Mouse (Mus musculus) small intestine, adult 2 months (tissue): ENCODE measurements at regions not wholly inside any gene's neighbourhood (a gene's known extent, or its start where the extent isn't known, plus 50 kb on each side); places are given as distances from the start of the nearest gene placed in this dataset.
A peak's percentile ranks its signal among the peaks of the same experiment; 100 is the strongest.

ENCODE experiments used
- H3K27ac ChIP-seq: fragments of 200-500 bp; 2 replicates; pipeline ENCODE4 v1.5.1; 2012; ENCODE audit warnings: low read depth, low read length, control low read depth, inconsistent platforms; ENCODE audit not compliant: insufficient read depth
- H3K27me3 ChIP-seq: fragments of 200-500 bp; 2 replicates; pipeline ENCODE4 v1.6.1; 2012; ENCODE audit warnings: mild to moderate bottlenecking, moderate library complexity, low read length, inconsistent platforms; ENCODE audit not compliant: control insufficient read depth, insufficient read depth
- H3K36me3 ChIP-seq: fragments of 200-500 bp; 2 replicates; pipeline ENCODE4 v1.6.1; 2012; ENCODE audit warnings: mild to moderate bottlenecking, low read length, control low read depth, inconsistent platforms; ENCODE audit not compliant: control insufficient read depth, insufficient read depth
- H3K4me1 ChIP-seq: fragments of 200-500 bp; 2 replicates; pipeline ENCODE4 v1.6.1; 2012; ENCODE audit warnings: low read length, inconsistent platforms, mixed read lengths; ENCODE audit not compliant: control insufficient read depth, insufficient read depth, insufficient read length
- H3K4me3 ChIP-seq: fragments of 200-500 bp; 2 replicates; pipeline ENCODE4 v1.5.1; 2012; ENCODE audit warnings: low read depth, mild to moderate bottlenecking, control low read depth, inconsistent platforms, low read length, moderate library complexity
- CTCF ChIP-seq: fragments of 200-500 bp; IDR thresholded peaks from 2 replicates; pipeline ENCODE4 v1.5.1; 2012; ENCODE audit warnings: low read depth, mild to moderate bottlenecking, control low read depth, inconsistent platforms, low read length, moderate library complexity, mixed read lengths; ENCODE audit not compliant: insufficient replicate concordance, insufficient read length; ENCODE audit errors: extremely low read depth
- POLR2A ChIP-seq: fragments of 200-500 bp; IDR thresholded peaks from 2 replicates; pipeline ENCODE4 v1.6.1; 2012; ENCODE audit warnings: low read depth, mild to moderate bottlenecking, control low read depth, inconsistent platforms, low read length, moderate library complexity
- WGBS: fragments of 180-500 bp; shearing (Covaris S2); methylation state at CpG from one replicate; pipeline ENCODE4 v1.1.7; 2018; 5-methylcytosine and 5-hydroxymethylcytosine counted together

DNA sequence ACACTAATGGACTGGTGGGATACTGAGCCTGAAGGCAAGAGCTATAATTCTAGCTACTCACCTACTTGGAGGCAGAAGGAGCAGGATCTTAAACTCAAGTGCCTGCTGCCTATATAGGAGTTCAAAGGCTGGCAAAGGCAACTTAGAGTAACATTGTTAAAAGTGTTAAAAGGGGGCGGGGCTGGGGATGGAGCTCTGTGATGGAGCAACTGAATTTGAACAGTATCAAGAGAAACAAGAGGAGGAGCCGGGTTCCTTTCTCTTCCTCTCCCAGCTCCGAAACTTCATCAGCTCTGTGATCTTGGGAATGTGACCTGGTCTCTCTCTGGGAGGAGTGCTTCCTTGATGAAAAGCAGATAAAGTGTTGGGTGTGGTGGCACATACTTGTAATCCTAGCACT is 223.6 kb downstream of the Rplp1 start:
- TF ChIP-seq POLR2A (no peak), CTCF (no peak)
- Histone ChIP-seq H3K36me3 (no peaks in the 10 kb centered on the region), H3K27ac (peak overlapping the region; percentile 18), H3K27me3 (no peaks in the 10 kb centered on the region), H3K4me3 (no peak overlapping the region), H3K4me1 (peaks cover 28% of the 10 kb centered on the region; the same call in 1 of the 2 replicates)
- 32% methylated on average over 3 of the region's 3 CpGs for WGBS

DNA sequence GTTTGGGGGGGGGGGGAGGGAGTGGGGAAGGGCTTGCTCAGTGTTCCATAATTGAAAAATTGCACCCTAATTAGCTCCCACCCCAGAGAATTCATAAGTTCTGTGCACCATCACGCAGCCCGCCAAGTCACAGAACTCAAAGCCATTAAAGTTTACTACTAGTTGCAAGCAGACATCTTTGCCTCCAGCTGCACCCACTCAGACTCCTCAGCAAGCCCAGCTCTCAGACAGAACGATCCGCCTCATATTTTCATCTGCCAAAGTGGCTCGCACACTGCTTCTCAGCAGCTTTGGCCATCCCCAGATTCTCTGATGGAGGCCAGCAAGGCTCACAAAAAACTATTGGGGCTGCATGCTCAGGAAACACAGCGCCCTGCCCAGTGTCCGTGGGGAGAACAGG is 224.4 kb downstream of the Rplp1 start:
- WGBS = 86% methylated on average over 7 of the region's 7 CpGs
- Histone ChIP-seq H3K27ac (no peak overlapping the region), H3K36me3 (no peaks in the 10 kb centered on the region), H3K27me3 (no peaks in the 10 kb centered on the region), H3K4me3 (no peak overlapping the region), H3K4me1 (peaks cover 22% of the 10 kb centered on the region; the same call in 1 of the 2 replicates)
- no peak for TF ChIP-seq POLR2A
- TF ChIP-seq CTCF = no peak

DNA sequence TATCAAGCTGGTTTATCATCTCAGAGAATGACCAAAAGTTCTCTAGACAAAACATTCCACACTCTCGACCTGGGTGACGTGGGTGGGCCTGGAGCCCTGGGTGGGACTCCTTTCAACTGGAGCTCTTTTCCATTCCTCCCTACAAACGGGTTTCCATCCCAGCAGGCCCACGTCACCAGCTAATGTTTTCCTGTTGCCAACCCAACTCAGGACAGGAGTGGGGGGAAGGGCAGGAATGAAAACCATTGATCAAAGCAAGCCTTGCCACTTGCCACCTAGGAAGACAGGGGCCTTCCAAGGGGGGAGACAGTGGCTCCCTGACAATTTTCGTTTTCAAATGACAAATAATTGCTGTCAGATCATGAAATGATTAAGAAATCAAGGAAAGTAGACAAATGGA is 224.8 kb downstream of the Rplp1 start:
- Histone ChIP-seq H3K4me1 (peaks cover 19% of the 10 kb centered on the region; the same call in 1 of the 2 replicates), H3K27ac (no peak overlapping the region), H3K4me3 (no peak overlapping the region), H3K36me3 (no peaks in the 10 kb centered on the region), H3K27me3 (no peaks in the 10 kb centered on the region)
- TF ChIP-seq CTCF (no peak), POLR2A (no peak)
- 83% methylated on average over 5 of the region's 5 CpGs for WGBS

DNA sequence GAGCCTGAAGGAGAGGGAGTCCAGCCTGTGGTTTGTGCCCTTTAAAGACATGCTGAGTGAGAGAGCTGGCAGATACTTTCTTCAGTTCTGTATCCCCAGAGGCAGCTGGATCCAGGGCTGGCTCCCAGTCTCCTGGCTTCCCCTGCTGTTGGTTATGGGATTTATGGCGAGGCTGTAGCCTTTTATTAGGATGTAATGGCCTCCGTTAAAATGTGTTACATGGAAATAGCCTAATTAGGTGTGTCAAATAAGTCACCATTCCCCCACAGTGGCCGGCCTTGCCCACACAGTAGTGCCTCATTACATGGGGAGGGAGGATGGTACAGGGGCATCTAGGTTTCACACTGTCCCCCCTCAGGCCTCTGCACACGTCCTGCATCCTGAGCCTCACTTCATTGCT is 230.8 kb downstream of the Rplp1 start:
- Histone ChIP-seq H3K4me3 (no peak overlapping the region), H3K36me3 (no peaks in the 10 kb centered on the region), H3K4me1 (peaks cover 8% of the 10 kb centered on the region), H3K27ac (no peak overlapping the region), H3K27me3 (no peaks in the 10 kb centered on the region)
- WGBS = 77% methylated on average over 4 of the region's 4 CpGs
- TF ChIP-seq POLR2A (no peak), CTCF (no peak)

DNA sequence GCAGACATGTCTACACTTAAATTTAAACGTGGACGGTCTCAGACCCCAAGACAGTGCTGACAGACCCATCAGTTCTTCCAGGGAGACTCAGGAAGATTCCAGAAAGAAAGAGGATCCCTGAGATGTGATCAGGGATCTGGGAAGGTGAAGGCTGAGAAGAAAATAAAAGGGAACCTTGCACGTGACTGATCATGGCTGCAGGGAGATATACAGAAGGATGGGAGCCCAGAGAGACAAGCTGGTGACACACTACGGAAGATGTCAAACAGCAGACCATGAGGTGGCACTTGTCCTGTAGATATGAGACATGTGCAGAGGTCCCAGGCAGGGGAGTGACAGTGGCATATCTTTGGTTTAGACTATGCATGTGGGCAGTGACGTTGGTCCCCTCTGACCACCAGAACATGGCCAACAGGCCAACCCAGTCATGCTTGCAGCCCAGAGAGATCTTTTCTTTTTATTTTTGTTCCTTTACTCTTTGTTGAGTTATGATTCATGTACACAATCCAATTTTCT is 231.5 kb downstream of the Rplp1 start:
- no peak overlapping the region for H3K27ac ChIP-seq
- no peaks in the 10 kb centered on the region for H3K27me3 ChIP-seq
- H3K36me3 ChIP-seq = no peaks in the 10 kb centered on the region
- H3K4me3 ChIP-seq = no peak overlapping the region
- 88% methylated on average over 5 of the region's 5 CpGs for WGBS
- TF ChIP-seq CTCF = no peak
- no peak for TF ChIP-seq POLR2A
- H3K4me1 ChIP-seq = peaks cover 8% of the 10 kb centered on the region

DNA sequence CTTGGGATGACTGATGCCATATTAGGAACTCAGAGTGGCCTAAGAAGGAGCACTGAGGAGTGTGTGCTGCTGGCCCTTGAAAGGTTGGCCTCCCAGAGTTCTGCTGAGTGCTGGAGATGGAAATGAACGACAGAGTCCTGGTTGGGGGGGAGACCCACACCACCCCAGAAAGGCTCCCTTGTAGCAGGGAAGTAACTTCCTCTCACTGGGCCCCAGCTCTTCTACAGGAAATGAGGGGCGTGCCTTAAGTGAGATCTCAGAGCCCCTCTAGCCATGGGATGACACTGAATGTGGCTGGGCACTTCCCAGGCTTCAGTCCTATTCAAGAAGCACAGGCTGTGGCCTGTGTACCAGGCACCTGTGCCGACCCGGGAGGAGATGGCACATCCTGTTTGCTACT is 232.0 kb downstream of the Rplp1 start:
- TF ChIP-seq CTCF (no peak), POLR2A (no peak)
- Histone ChIP-seq H3K27ac (no peak overlapping the region), H3K4me3 (no peak overlapping the region), H3K4me1 (peaks cover 8% of the 10 kb centered on the region), H3K36me3 (no peaks in the 10 kb centered on the region), H3K27me3 (no peaks in the 10 kb centered on the region)
- WGBS = 75% methylated on average over 4 of the region's 4 CpGs

DNA sequence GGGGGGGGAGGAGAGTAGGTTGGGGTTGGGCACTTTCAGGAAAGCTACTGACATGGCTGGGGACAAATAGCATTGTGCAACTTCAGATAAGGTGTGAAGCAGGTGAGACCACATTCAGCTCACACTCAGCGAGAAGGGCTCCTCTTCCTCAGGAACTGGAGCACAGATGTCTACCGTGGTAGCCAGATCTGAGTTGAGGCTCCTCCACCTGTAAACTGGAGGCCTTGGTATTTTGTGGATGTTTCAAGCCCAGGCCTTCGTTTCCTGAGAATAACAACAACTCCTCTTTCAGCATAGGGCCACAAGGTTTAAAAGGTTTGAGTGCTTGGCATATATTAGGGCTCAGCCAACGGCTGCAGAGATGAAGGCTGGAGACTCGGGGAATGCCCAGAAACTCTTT is 232.9 kb downstream of the Rplp1 start:
- Histone ChIP-seq H3K4me1 (peaks cover 8% of the 10 kb centered on the region), H3K27me3 (no peaks in the 10 kb centered on the region), H3K36me3 (no peaks in the 10 kb centered on the region), H3K27ac (0 out of 2 replicates have a peak overlapping the region, but pooled peaks have one; percentile 9), H3K4me3 (no peak overlapping the region)
- 68% methylated on average over 5 of the region's 5 CpGs for WGBS
- TF ChIP-seq POLR2A = no peak
- TF ChIP-seq CTCF = no peak
